Mouse (Mus musculus) liver, embryonic 13.5 days (tissue): ENCODE data around the gene Acpp. TPM values are rescaled to one million over a fixed set of nuclear protein-coding genes. Genes with fewer than 3 reads are reported as not detected.
A peak's percentile ranks its signal among the peaks of the same experiment; 100 is the strongest.

ENCODE experiments used
- ATAC-seq: fragments of 200-750 bp; cut with Nextera tagmentation; 2 replicates; pipeline ENCODE4 v1.8.0; 2017; ENCODE audit warnings: low read depth, mild to moderate bottlenecking, moderate number of reproducible peaks, moderate library complexity
- DNase-seq: peaks from one replicate; pipeline ENCODE4 v3.0.0; 2022
- H3K27ac ChIP-seq: fragments of 300-500 bp; sonication (generic); 2 replicates; pipeline ENCODE4 v1.5.1; 2015; ENCODE audit warnings: moderate library complexity, mild to moderate bottlenecking, inconsistent platforms
- H3K27me3 ChIP-seq: fragments of 300-500 bp; sonication (generic); 2 replicates; pipeline ENCODE4 v1.6.1; 2015; ENCODE audit warnings: mild to moderate bottlenecking, inconsistent platforms
- H3K36me3 ChIP-seq: fragments of 300-500 bp; sonication (generic); 2 replicates; pipeline ENCODE4 v1.6.1; 2015; ENCODE audit warnings: mild to moderate bottlenecking, inconsistent platforms
- H3K4me1 ChIP-seq: fragments of 300-500 bp; sonication (generic); replicated peaks from 2 replicates; pipeline ENCODE4 v1.6.1; 2015; ENCODE audit warnings: inconsistent platforms
- H3K4me2 ChIP-seq: fragments of 300-500 bp; sonication (generic); 2 replicates; pipeline ENCODE4 v1.6.1; 2015; ENCODE audit warnings: inconsistent platforms, mild to moderate bottlenecking, moderate library complexity
- H3K4me3 ChIP-seq: fragments of 300-500 bp; sonication (generic); replicated peaks from 2 replicates; pipeline ENCODE4 v1.5.1; 2015; ENCODE audit warnings: mild to moderate bottlenecking, inconsistent platforms
- H3K9ac ChIP-seq: fragments of 300-500 bp; sonication (generic); 2 replicates; pipeline ENCODE4 v1.6.1; 2015; ENCODE audit warnings: mild to moderate bottlenecking, inconsistent platforms
- H3K9me3 ChIP-seq: fragments of 300-500 bp; sonication (generic); replicated peaks from 2 replicates; pipeline ENCODE4 v1.6.1; 2016; ENCODE audit warnings: inconsistent platforms
- WGBS: fragments of 180-500 bp; shearing (Covaris S2); methylation state at CpG from one replicate; pipeline ENCODE4 v1.1.7; 2015; ENCODE audit not compliant: insufficient replicate concordance; 5-methylcytosine and 5-hydroxymethylcytosine counted together
- polyA plus RNA-seq: library from polyadenylated mRNA; unstranded; fragments of >200 nt; fragmentation: Nextera tagmentation; extraction: Ambion mirVana; gene quantifications from 2 replicates; pipeline ENCODE4 v1.2.1, GENCODE M21; 2015

The Acpp gene
- polyA plus RNA-seq, 1 experiment from 2014 or later, result 0.07 TPM

DNA sequence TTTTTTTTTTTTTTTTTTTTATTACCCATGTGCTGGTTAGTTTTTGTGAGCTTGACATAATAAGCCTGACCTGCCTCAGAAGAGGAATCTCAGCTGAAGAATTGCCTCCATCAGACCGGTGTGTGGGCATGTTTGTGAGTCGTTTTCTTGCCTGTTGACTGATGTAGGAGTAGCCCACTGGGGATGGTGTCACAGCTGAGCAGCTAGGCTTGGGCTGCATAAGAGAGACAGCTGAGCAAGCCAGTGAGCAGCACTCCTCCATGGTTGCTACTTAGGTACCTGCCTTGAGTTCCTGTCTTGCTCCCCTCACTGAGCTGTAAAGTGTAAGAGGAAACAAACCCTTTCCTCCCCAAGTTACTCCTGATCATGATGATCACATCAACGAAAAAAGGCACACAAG lies 67.6 kb downstream of the Acpp start:
- Histone ChIP-seq H3K9ac (no peak overlapping the region), H3K4me1 (no peaks in the 10 kb centered on the region), H3K27ac (no peak overlapping the region), H3K9me3 (no peaks in the 10 kb centered on the region), H3K4me3 (no peak overlapping the region), H3K36me3 (no peaks in the 10 kb centered on the region), H3K4me2 (no peak overlapping the region), H3K27me3 (no peaks in the 10 kb centered on the region)
- DNase-seq, result no peak
- no peak for ATAC-seq
- WGBS, result 48% methylated on average over 3 of the region's 3 CpGs

DNA sequence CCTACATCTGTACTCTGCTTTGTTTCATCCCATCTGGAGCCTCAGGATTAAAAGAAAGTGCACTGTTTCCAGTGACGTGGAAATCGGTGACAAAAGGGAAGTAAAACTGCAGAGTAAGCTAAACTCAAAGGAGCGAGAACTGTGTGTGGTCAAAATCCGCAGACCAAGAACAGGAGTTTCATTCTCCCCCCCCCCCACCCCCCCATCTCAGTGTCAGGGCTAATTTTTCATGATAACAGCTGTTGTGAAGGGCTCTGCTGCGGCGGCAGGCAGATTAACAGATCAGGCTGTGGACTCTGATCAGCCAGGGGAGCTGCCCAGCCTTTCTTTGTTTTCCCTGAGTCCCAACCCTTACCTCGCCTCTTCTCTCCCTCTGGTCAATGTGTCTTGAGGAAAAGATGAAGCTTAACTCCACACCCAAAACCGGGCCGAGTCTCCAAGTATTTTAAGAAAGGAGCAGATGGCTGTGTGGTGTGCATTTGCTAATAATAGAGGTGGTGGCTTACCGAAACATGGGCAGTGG lies 68.1 kb downstream of the Acpp start:
- no peak for DNase-seq
- no peaks in the 10 kb centered on the region for H3K4me1 ChIP-seq
- H3K27ac ChIP-seq, result no peak overlapping the region
- no peaks in the 10 kb centered on the region for H3K9me3 ChIP-seq
- H3K9ac ChIP-seq, result no peak overlapping the region
- ATAC-seq, result no peak
- WGBS, result 23% methylated on average over 10 of the region's 10 CpGs
- H3K36me3 ChIP-seq, result no peaks in the 10 kb centered on the region
- no peak overlapping the region for H3K4me2 ChIP-seq
- H3K27me3 ChIP-seq, result no peaks in the 10 kb centered on the region
- H3K4me3 ChIP-seq, result no peak overlapping the region

DNA sequence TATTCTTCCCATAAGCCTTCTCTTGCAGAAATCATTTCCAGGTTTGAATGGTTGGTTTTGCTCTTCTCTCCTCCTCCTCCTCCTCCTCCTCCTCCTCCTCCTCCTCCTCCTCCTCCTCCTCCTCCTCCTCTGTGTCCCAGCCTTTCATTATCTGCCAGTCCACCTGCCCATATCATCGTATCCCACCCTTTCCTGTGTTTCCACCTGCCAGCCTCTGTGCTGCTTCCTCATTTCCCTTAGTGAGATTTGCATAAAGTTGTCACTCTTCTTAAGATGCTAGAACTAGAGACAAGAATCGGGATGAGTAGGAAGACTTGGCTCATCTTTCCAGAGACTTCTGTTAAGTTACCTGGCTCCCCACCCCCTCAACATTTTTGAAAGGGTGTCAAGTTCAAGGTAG lies 73.0 kb downstream of the Acpp start:
- Histone ChIP-seq H3K4me3 (no peak overlapping the region), H3K36me3 (no peaks in the 10 kb centered on the region), H3K4me2 (no peak overlapping the region), H3K27ac (no peak overlapping the region), H3K27me3 (no peaks in the 10 kb centered on the region), H3K4me1 (peaks cover 32% of the 10 kb centered on the region), H3K9me3 (no peaks in the 10 kb centered on the region), H3K9ac (no peak overlapping the region)
- ATAC-seq, result no peak
- no peak for DNase-seq
- WGBS, result 4% methylated on average over 2 of the region's 2 CpGs

DNA sequence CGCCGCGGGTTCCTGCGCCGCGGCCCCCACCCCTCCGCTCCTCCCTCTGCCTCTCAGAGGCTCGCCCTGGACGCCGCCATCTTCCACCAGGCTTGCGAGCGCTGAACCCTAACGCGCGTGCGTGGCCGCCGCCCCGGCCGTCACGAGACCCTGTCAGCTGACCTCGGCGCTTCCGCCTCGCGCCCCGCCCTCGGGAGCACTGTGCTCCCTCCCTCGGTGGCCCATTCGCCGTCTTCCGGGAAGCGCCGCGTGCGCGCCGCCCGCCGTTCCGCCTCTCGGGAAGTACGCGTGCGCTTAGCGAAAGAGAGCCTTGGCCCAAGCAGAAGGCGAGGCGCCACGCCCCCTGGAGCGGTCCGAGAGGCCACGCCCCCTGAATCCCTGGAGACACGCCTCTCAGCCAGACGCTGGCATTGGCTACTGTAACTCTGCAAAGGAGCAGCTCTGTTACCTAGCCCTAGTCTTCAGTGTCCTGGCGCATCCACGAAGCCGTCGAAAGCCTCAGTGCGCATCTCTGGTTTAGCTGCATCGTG lies 74.7 kb downstream of the Acpp start, which contains the start of gene Dnajc13:
Dnajc13 (minus strand) TSS at position 108 of the 530 bp plus-strand sequence.
- Histone ChIP-seq H3K4me1 (peaks cover 35% of the 10 kb centered on the region), H3K4me2 (peak within 1 kb of the TSS; percentile 80), H3K27me3 (no peaks in the 10 kb centered on the region), H3K36me3 (no peaks in the 10 kb centered on the region), H3K27ac (peak within 1 kb of the TSS; percentile 75), H3K9me3 (no peaks in the 10 kb centered on the region), H3K4me3 (peak within 1 kb of the TSS; percentile 97), H3K9ac (peak within 1 kb of the TSS; percentile 89)
- under 1% methylated on average over 55 of the region's 60 CpGs for WGBS
- DNase-seq (peak; percentile 98), ATAC-seq (peak; percentile 95)

DNA sequence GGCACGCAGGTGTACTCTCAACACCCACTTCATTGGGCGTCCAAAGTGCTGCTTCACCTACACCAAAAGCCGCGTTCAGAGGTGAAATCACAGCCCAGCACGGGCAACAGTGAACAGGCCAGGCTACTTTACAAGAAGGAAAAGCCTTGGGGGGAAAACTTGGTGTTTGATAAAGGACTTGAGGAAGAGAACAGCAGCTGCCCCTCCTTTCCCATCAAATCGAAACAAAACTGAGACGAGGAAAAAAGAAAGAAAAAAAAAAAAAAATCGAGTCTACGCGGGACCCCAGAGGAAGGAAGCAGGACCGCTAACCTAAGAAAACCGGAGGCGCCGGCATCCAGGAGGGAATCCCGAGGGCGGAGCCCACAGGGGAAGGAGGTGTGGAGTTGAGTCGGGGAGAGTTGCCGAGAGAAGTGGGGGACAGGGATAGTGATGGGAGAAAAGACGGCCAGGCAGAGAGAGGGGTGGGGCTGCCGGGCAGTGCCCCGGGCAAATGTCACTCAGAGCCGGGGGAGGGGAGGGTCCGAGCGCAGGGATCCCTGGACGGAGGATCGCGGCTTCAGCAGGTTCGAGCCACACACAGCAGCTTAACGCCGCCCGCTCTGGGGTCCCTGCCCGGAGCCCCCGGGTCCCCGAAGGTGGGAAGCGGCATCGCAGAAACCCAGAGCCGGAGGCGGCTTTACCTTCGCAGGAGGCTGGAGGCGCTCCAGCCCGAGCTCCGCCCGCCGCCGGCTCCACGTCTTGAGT lies 75.4 kb downstream of the Acpp start:
- H3K27me3 ChIP-seq, result no peaks in the 10 kb centered on the region
- H3K4me2 ChIP-seq, result peak overlapping the region; percentile 80
- no peaks in the 10 kb centered on the region for H3K9me3 ChIP-seq
- H3K4me3 ChIP-seq, result peak overlapping the region; percentile 97
- DNase-seq (peak; percentile 38), ATAC-seq (peak; percentile 47)
- WGBS, result under 1% methylated on average over 46 of the region's 46 CpGs
- H3K36me3 ChIP-seq, result no peaks in the 10 kb centered on the region
- H3K9ac ChIP-seq, result peak overlapping the region; percentile 89
- peak overlapping the region; percentile 75 for H3K27ac ChIP-seq
- peaks cover 35% of the 10 kb centered on the region for H3K4me1 ChIP-seq

DNA sequence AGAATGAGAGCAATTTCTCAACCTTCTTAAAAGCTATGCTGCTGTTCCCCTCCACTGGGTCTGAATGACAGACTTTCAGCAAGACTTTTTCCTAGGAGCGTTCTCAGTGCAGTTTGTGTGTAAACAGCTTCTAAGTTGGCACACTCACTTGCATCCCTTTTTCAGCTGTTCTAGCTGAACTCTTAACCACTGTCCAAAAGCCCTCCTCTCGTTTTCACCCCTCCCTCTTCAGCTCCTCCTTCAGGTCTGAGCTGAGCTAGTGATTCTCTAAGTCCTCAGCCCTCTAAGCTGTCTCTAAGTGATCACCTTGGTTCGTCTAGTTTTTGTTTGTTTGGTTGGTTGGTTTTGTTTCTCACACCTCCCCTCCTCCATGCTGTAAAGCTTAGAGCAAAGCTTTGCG lies 77.2 kb downstream of the Acpp start:
- WGBS, result 58% methylated on average over 4 of the region's 4 CpGs

DNA sequence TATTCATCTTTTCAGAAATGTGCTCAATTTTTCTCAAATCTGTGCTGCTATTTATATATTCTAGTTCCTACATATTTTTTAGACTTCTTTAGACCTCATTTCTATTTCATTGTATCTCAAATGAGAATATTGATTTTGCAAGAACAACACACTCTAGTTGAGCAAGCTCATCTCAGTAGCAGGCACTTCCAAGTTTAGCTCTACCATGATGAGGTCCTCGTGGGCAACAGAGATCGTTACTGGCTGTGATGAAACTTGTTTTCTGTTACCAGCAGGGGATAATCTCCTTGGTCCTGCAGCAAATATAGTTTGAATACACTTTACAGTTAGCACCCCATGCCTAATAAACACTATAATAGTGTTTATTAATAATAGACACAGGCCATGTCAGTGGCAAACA lies 81.5 kb downstream of the Acpp start:
- Histone ChIP-seq H3K9me3 (no peaks in the 10 kb centered on the region), H3K36me3 (no peaks in the 10 kb centered on the region), H3K4me1 (peaks cover 30% of the 10 kb centered on the region), H3K27ac (no peak overlapping the region), H3K4me2 (no peak overlapping the region), H3K4me3 (no peak overlapping the region), H3K9ac (no peak overlapping the region), H3K27me3 (no peaks in the 10 kb centered on the region)
- WGBS, result 73% methylated on average over 2 of the region's 2 CpGs
- ATAC-seq (no peak), DNase-seq (no peak)

More for the DNA sequence above, 77.2 kb downstream of the Acpp start:
- Histone ChIP-seq H3K4me2 (no peak overlapping the region), H3K9ac (no peak overlapping the region), H3K27me3 (no peaks in the 10 kb centered on the region), H3K9me3 (no peaks in the 10 kb centered on the region), H3K4me1 (peaks cover 35% of the 10 kb centered on the region), H3K4me3 (no peak overlapping the region), H3K27ac (no peak overlapping the region), H3K36me3 (no peaks in the 10 kb centered on the region)
- ATAC-seq (no peak), DNase-seq (no peak)

DNA sequence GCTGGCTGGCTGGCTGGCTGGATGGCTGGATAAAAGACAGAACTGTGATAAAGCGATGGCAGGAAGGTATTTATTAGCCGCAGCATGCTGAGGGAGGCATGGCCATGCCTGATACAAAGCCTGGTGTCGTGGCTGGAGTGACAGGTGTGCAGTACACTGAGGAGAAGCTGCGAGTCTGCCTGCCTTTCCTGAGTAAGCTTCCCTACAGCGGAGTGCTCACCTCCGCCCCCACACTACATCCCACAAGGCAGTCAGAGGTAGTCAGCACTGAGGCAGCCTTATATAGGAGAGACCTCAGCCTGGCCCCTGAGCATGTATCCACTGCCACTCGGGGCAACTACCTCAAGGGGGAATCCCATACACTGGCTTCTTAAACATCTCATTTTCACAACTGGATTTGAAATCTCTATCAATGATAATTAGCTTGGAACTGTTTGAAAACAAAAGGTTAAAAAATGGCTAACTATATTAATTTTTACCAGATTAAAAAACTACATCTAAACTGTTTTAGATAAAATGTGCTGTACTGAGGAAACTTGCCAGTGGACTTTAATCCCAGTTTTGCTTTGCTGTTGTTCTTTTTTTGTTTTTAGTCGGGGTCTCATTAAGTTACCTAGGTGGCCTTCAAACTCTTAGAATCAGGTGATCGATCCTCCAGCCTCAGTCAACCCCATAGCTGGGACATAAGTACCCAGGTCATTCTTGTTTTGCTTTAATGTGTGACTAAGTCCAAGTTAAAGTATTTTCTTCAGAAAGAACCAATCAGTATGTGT lies 83.0 kb downstream of the Acpp start:
- no peak overlapping the region for H3K9ac ChIP-seq
- DNase-seq (no peak), ATAC-seq (peak; percentile 53)
- 54% methylated on average over 9 of the region's 9 CpGs for WGBS
- no peaks in the 10 kb centered on the region for H3K27me3 ChIP-seq
- H3K27ac ChIP-seq, result no peak overlapping the region
- no peak overlapping the region for H3K4me2 ChIP-seq
- peaks cover 18% of the 10 kb centered on the region for H3K4me1 ChIP-seq
- H3K9me3 ChIP-seq, result no peaks in the 10 kb centered on the region
- no peak overlapping the region for H3K4me3 ChIP-seq
- H3K36me3 ChIP-seq, result no peaks in the 10 kb centered on the region

DNA sequence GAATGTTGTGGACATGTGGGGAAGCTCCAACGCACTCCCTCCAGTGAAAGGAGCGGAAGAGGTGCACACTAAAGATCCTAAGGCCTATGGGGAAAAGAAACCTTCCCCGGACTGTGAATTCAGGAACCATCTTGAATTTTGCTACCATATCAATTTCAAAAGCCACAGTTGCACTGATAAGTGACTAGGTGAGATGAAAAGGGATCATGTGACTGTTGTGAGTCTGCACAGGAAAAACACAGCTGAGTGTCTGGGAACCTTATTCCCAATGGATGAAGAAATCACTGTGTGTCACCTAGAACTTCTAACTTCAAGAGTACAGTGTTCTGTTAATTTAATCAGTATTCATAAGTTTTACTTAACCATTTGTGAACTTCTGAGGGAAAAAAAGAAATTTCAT lies 84.9 kb downstream of the Acpp start:
- no peak for DNase-seq
- H3K9ac ChIP-seq, result no peak overlapping the region
- WGBS, result 77% methylated on average over 3 of the region's 3 CpGs
- H3K4me1 ChIP-seq, result peaks cover 18% of the 10 kb centered on the region
- no peak overlapping the region for H3K4me2 ChIP-seq
- ATAC-seq, result no peak
- H3K36me3 ChIP-seq, result no peaks in the 10 kb centered on the region
- no peak overlapping the region for H3K27ac ChIP-seq
- H3K9me3 ChIP-seq, result no peaks in the 10 kb centered on the region
- no peaks in the 10 kb centered on the region for H3K27me3 ChIP-seq
- H3K4me3 ChIP-seq, result no peak overlapping the region

DNA sequence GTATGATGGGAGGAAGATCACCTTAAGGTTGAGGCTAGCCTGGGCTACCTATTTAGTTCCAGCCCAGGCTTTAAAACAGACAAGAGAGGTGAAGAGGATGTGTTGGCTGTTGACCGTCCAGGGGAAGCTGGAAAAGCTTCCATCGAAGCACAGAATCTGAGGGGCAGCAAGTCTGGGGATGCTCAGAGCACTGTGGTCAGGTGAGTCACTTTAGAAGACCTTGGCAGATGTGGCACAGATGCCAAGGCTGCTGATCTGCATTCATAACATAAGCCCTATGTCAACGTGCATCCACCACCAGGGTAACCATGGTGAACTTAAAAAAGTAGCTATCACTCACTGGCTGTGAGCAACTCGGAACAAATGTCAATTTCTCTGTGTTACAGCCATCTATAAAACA lies 85.9 kb downstream of the Acpp start:
- H3K9ac ChIP-seq, result no peak overlapping the region
- WGBS, result 70% methylated on average over 4 of the region's 4 CpGs
- H3K4me3 ChIP-seq, result no peak overlapping the region
- ATAC-seq (no peak), DNase-seq (no peak)
- H3K4me2 ChIP-seq, result no peak overlapping the region
- no peaks in the 10 kb centered on the region for H3K27me3 ChIP-seq
- H3K36me3 ChIP-seq, result no peaks in the 10 kb centered on the region
- H3K27ac ChIP-seq, result no peak overlapping the region
- peaks cover 18% of the 10 kb centered on the region for H3K4me1 ChIP-seq
- no peaks in the 10 kb centered on the region for H3K9me3 ChIP-seq

DNA sequence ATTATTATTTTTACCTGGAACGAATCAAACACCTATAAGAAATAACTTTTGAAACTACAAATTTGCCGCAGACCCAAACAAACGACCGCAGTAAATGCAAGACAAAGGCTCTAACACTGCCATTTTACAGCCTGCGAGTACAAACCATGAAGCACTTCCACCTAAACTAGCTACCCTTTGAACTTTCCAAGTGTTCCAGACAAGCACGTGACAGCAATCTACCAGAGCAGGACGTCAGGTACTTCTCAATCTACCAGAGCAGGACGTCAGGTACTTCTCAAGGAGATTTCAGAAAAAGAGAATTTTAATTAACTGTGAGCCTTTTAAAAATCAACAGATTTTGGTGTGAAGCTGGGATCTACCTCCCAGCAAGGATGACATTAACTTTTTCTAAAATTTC lies 86.4 kb downstream of the Acpp start:
- no peak for ATAC-seq
- WGBS, result 74% methylated on average over 8 of the region's 8 CpGs
- no peak for DNase-seq

More for the DNA sequence above, 86.4 kb downstream of the Acpp start:
- Histone ChIP-seq H3K4me1 (peaks cover 18% of the 10 kb centered on the region), H3K9ac (no peak overlapping the region), H3K27me3 (no peaks in the 10 kb centered on the region), H3K36me3 (no peaks in the 10 kb centered on the region), H3K27ac (no peak overlapping the region), H3K4me2 (no peak overlapping the region), H3K9me3 (no peaks in the 10 kb centered on the region), H3K4me3 (no peak overlapping the region)
